Comparison of ENCODE assay signal across 8 mouse cellular contexts in the genomic region with DNA sequence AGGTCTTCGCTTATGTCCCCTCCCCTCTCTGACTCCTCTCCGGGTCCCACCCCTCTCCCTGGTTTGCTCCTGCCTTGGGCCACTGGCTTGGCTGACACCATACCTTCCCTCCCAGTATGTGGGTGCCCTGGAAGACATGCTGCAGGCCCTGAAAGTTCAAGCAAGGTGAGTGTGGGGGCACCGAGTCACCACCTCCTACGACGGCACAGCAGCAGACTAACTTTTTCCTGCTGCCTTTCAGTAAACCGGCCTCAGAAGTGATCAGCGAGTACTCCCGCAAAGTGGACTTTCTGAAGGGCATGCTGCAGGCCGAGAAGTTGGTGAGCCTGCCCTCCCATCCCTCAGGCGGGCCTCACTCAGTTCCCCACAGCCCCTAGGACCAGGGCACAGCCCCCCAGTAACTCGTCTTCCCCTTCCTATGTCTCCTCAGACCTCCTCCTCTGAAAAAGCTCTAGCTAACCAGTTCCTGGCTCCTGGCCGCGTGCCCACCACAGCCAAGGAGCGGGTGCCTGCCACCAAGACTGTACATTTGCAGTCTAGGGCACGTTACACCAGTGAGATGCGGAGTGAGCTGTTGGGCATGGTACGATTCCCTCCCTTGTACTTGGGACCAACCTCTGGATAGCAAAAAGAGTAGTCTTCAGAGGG. TPM values are rescaled to one million over a fixed set of nuclear protein-coding genes. Genes with fewer than 3 reads are reported as not detected.
A peak's percentile ranks its signal among the peaks of the same experiment; 100 is the strongest.
DNase-seq lines count a peak whose midpoint lies in the region; ATAC-seq and TF ChIP-seq lines count a peak whose summit lies in the region.

No protein-coding gene starts in this region.

- H3K9me3 ChIP-seq in kidney, embryonic 16.5 days (ENCODE audit: low read length) = no peaks in the 10 kb centered on the region
- no peaks in the 10 kb centered on the region for H3K9me3 ChIP-seq in forebrain, embryonic 16.5 days (ENCODE audit: control insufficient read depth, low read length)
- no peaks in the 10 kb centered on the region for H3K9me3 ChIP-seq in liver, embryonic 16.5 days (replicated peaks; ENCODE audit: control insufficient read depth, low read length)

- peak overlapping the region; percentile 79 for H3K9ac ChIP-seq in kidney, embryonic 16.5 days (replicated peaks; ENCODE audit: low read length)
- H3K9ac ChIP-seq in forebrain, embryonic 16.5 days (replicated peaks; ENCODE audit: low read depth, low read length) = peak overlapping the region; percentile 57
- H3K9ac ChIP-seq in liver, embryonic 16.5 days (ENCODE audit: low read depth, low read length) = peak overlapping the region; percentile 57

- TF ChIP-seq CTCF in bone marrow macrophage, adult 2 months (IDR thresholded peaks at IDR 0.05; ENCODE audit: low read depth, low read length) = 0 out of 2 replicates have a peak, but pooled peaks have one; percentile 9

- peak overlapping the region; percentile 97 for H3K27ac ChIP-seq in kidney, embryonic 16.5 days (ENCODE audit: low read length)
- H3K27ac ChIP-seq in bone marrow macrophage, adult 2 months (ENCODE audit: insufficient read depth, low read depth, low read length) = peak overlapping the region; percentile 97
- H3K27ac ChIP-seq in forebrain, embryonic 16.5 days (ENCODE audit: low read length) = peak overlapping the region; percentile 80
- peak overlapping the region; percentile 83 for H3K27ac ChIP-seq in liver, embryonic 16.5 days (ENCODE audit: low read length)

- peak; percentile 87; the same call in 1 of the 2 replicates for ATAC-seq in kidney, embryonic 16.5 days (ENCODE audit: low FRiP score, low TSS enrichment)
- ATAC-seq in forebrain, embryonic 16.5 days = no peak
- ATAC-seq in liver, embryonic 16.5 days (ENCODE audit: low read depth) = no peak

- H3K36me3 ChIP-seq in kidney, embryonic 16.5 days (ENCODE audit: insufficient read depth, low read length) = peaks cover 12% of the 10 kb centered on the region; the same call in 1 of the 2 replicates
- no peaks in the 10 kb centered on the region for H3K36me3 ChIP-seq in forebrain, embryonic 16.5 days (ENCODE audit: control insufficient read depth, insufficient read depth)
- H3K36me3 ChIP-seq in liver, embryonic 16.5 days (ENCODE audit: control insufficient read depth, insufficient read depth) = no peaks in the 10 kb centered on the region; the same call in 1 of the 2 replicates

- no peak for TF ChIP-seq POLR2A in bone marrow macrophage, adult 2 months (IDR thresholded peaks at IDR 0.05; ENCODE audit: borderline replicate concordance, low read depth, low read length)

- no peak for DNase-seq in kidney, adult 8-10 months
- DNase-seq in urinary bladder, postnatal 14 days (ENCODE audit: low spot score) = no peak
- DNase-seq in spleen, adult 12 weeks (ENCODE audit: low spot score) = no peak
- no peak for DNase-seq in frontal cortex, postnatal 14 days (ENCODE audit: low spot score in 2 of 2)

- no peaks in the 10 kb centered on the region for H3K27me3 ChIP-seq in kidney, embryonic 16.5 days (ENCODE audit: insufficient read depth, low read length)
- H3K27me3 ChIP-seq in forebrain, embryonic 16.5 days (replicated peaks; ENCODE audit: control insufficient read depth, insufficient read depth, low read length) = no peaks in the 10 kb centered on the region
- H3K27me3 ChIP-seq in liver, embryonic 16.5 days (ENCODE audit: control insufficient read depth, insufficient read depth, low read depth, low read length) = no peaks in the 10 kb centered on the region

- H3K4me3 ChIP-seq in kidney, embryonic 16.5 days (ENCODE audit: low read length) = peak overlapping the region; percentile 73
- peak overlapping the region; percentile 82 for H3K4me3 ChIP-seq in bone marrow macrophage, adult 2 months (ENCODE audit: insufficient read depth, low read length)
- peak overlapping the region; percentile 52 for H3K4me3 ChIP-seq in forebrain, embryonic 16.5 days (replicated peaks; ENCODE audit: low read length)
- H3K4me3 ChIP-seq in liver, embryonic 16.5 days (ENCODE audit: low read depth, low read length) = peak overlapping the region; percentile 66

- WGBS in kidney, embryonic 16.5 days = 41% methylated on average over 17 of the region's 17 CpGs
- 51% methylated on average over 17 of the region's 17 CpGs for WGBS in forebrain, embryonic 16.5 days
- 34% methylated on average over 17 of the region's 17 CpGs for WGBS in liver, embryonic 16.5 days (ENCODE audit: insufficient replicate concordance)

- H3K4me2 ChIP-seq in kidney, embryonic 16.5 days (replicated peaks; ENCODE audit: low read depth, low read length) = peak overlapping the region; percentile 86
- H3K4me2 ChIP-seq in forebrain, embryonic 16.5 days (ENCODE audit: low read length) = peak overlapping the region; percentile 84
- peak overlapping the region; percentile 78 for H3K4me2 ChIP-seq in liver, embryonic 16.5 days (ENCODE audit: low read depth, low read length)

- peaks cover 19% of the 10 kb centered on the region for H3K4me1 ChIP-seq in kidney, embryonic 16.5 days (ENCODE audit: insufficient read depth, low read length)
- H3K4me1 ChIP-seq in bone marrow macrophage, adult 2 months (ENCODE audit: control insufficient read depth, insufficient read depth, low read length) = peaks cover 35% of the 10 kb centered on the region
- peaks cover 18% of the 10 kb centered on the region for H3K4me1 ChIP-seq in forebrain, embryonic 16.5 days (replicated peaks; ENCODE audit: control insufficient read depth, insufficient read depth, low read length)
- peaks cover 30% of the 10 kb centered on the region for H3K4me1 ChIP-seq in liver, embryonic 16.5 days (ENCODE audit: control insufficient read depth, low read depth, low read length)

RNA-seq across cellular contexts. Expression of gene Use1, which starts 1.0 kb away (rescaled TPM):
- 109 and 111 TPM in 2 replicates for polyA plus RNA-seq in kidney, embryonic 16.5 days (2015; fragmentation: Nextera tagmentation; extraction: Ambion mirVana)
- 131 and 149 TPM in 2 replicates for polyA plus RNA-seq in bone marrow macrophage, adult 2 months (2012; ENCODE audit: insufficient read depth, insufficient read length, missing spikeins)
- polyA plus RNA-seq in forebrain, embryonic 16.5 days (2015; fragmentation: Nextera tagmentation; extraction: Ambion mirVana) = 100 and 115 TPM in 2 replicates
- 40.7 and 41.2 TPM in 2 replicates for polyA plus RNA-seq in liver, embryonic 16.5 days (2015; fragmentation: Nextera tagmentation; extraction: Ambion mirVana)

RNA-seq across cellular contexts. Expression of gene Ocel1, which starts 3.4 kb away (rescaled TPM):
- polyA plus RNA-seq in kidney, embryonic 16.5 days (2015; fragmentation: Nextera tagmentation; extraction: Ambion mirVana) = 6.1 TPM in 2 replicates
- 18.5 and 23.5 TPM in 2 replicates for polyA plus RNA-seq in bone marrow macrophage, adult 2 months (2012; ENCODE audit: insufficient read depth, insufficient read length, missing spikeins)
- polyA plus RNA-seq in forebrain, embryonic 16.5 days (2015; fragmentation: Nextera tagmentation; extraction: Ambion mirVana) = 7.8 and 8.0 TPM in 2 replicates
- 3.9 and 4.7 TPM in 2 replicates for polyA plus RNA-seq in liver, embryonic 16.5 days (2015; fragmentation: Nextera tagmentation; extraction: Ambion mirVana)

RNA-seq across cellular contexts. Expression of gene Nr2f6, which starts 14.1 kb away (rescaled TPM):
- polyA plus RNA-seq in kidney, embryonic 16.5 days (2015; fragmentation: Nextera tagmentation; extraction: Ambion mirVana) = 65.4 and 82.9 TPM in 2 replicates
- 20.2 and 23.9 TPM in 2 replicates for polyA plus RNA-seq in bone marrow macrophage, adult 2 months (2012; ENCODE audit: insufficient read depth, insufficient read length, missing spikeins)
- 11.8 and 13.2 TPM in 2 replicates for polyA plus RNA-seq in forebrain, embryonic 16.5 days (2015; fragmentation: Nextera tagmentation; extraction: Ambion mirVana)
- 13.9 and 17.2 TPM in 2 replicates for polyA plus RNA-seq in liver, embryonic 16.5 days (2015; fragmentation: Nextera tagmentation; extraction: Ambion mirVana)

RNA-seq across cellular contexts. Expression of gene Ushbp1, which starts 27.9 kb away (rescaled TPM):
- 29.8 and 31.2 TPM in 2 replicates for polyA plus RNA-seq in kidney, embryonic 16.5 days (2015; fragmentation: Nextera tagmentation; extraction: Ambion mirVana)
- polyA plus RNA-seq in bone marrow macrophage, adult 2 months (2012; ENCODE audit: insufficient read depth, insufficient read length, missing spikeins) = 0.21 TPM in 1 of 2 replicates, not detected in the other
- polyA plus RNA-seq in forebrain, embryonic 16.5 days (2015; fragmentation: Nextera tagmentation; extraction: Ambion mirVana) = 6.1 and 6.9 TPM in 2 replicates
- 4.2 and 4.3 TPM in 2 replicates for polyA plus RNA-seq in liver, embryonic 16.5 days (2015; fragmentation: Nextera tagmentation; extraction: Ambion mirVana)

RNA-seq across cellular contexts. Expression of gene Babam1, which starts 29.0 kb away (rescaled TPM):
- 116 and 120 TPM in 2 replicates for polyA plus RNA-seq in kidney, embryonic 16.5 days (2015; fragmentation: Nextera tagmentation; extraction: Ambion mirVana)
- polyA plus RNA-seq in bone marrow macrophage, adult 2 months (2012; ENCODE audit: insufficient read depth, insufficient read length, missing spikeins) = 75.8 and 89.1 TPM in 2 replicates
- polyA plus RNA-seq in forebrain, embryonic 16.5 days (2015; fragmentation: Nextera tagmentation; extraction: Ambion mirVana) = 103 and 105 TPM in 2 replicates
- 46.6 and 48.2 TPM in 2 replicates for polyA plus RNA-seq in liver, embryonic 16.5 days (2015; fragmentation: Nextera tagmentation; extraction: Ambion mirVana)
